Mouse (Mus musculus): ENCODE measurements at regions not wholly inside any gene's neighbourhood (a gene's known extent, or its start where the extent isn't known, plus 50 kb on each side); places are given as distances from the start of the nearest gene placed in this dataset.

GRCm38 (mm10) chrX:61305301-61305890 lies 120.0 kb upstream of the Cdr1 start:
- TF ChIP-seq POLR2A (IDR thresholded peaks at IDR 0.05; ENCODE audit: extremely low read depth, insufficient read depth, low read length) (no peak), CTCF (IDR thresholded peaks at IDR 0.05; ENCODE audit: extremely low read depth, insufficient read depth, low read length) (no peak)
